Comparison of ENCODE assay signal across 12 mouse cellular contexts in the genomic region with DNA sequence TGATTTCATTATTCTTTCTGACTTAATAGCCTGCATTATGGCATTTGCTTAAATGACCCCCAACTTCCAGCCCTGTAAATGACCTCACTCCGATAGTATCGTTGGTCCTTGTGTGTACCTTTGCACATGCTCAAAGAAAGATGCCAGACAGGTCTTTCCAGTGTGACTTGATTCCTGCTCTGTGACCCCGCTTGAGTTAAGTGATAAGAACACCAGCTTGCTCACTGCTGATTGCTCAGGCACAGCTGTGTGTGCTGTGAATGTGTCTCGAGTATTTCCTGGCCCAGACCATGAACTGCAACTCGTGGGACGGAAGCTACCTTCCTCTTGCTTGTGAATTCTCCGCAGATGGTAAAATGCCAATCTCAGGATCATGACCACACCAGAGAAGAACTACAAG. TPM values are rescaled to one million over a fixed set of nuclear protein-coding genes. Genes with fewer than 3 reads are reported as not detected.
DNase-seq lines count a peak whose midpoint lies in the region; ATAC-seq and TF ChIP-seq lines count a peak whose summit lies in the region.
"Had no signal": no experiment of that assay in that cellular context is flagged by ENCODE, and none has a peak within 500 bp of the region (broad histone marks: within the 10 kb centered on the region; RNA-seq: fewer than 3 reads in every experiment).

No protein-coding gene starts in this region.

- WGBS in kidney, adult 2 months, result 53% methylated on average over 7 of the region's 7 CpGs
- WGBS in liver, embryonic 13.5 days (ENCODE audit: insufficient replicate concordance), result 16% methylated on average over 7 of the region's 7 CpGs
- WGBS in small intestine, adult 2 months, result 24% methylated on average over 7 of the region's 7 CpGs

- H3K4me3 ChIP-seq in kidney, adult 2 months (ENCODE audit: insufficient read depth, low read depth, low read length), result no peak overlapping the region
- H3K4me3 ChIP-seq in erythroblast, embryonic 14.5 days (replicated peaks), result peak overlapping the region; percentile 28
- H3K4me3 ChIP-seq in liver, embryonic 13.5 days (replicated peaks), result peak overlapping the region; percentile 39; the same call in 1 of the 2 replicates
- H3K4me3 ChIP-seq in small intestine, adult 2 months (ENCODE audit: low read depth, low read length), result no peak overlapping the region
- H3K4me3 ChIP-seq: embryonic facial prominence, embryonic 15.5 days; hindbrain, embryonic 13.5 days; limb, embryonic 12.5 days had no signal

- peak; percentile 47 for DNase-seq in kidney, adult 2 months
- DNase-seq in kidney, adult 18-20 months, result no peak
- peak; percentile 59 for DNase-seq in liver, embryonic 13.5 days
- DNase-seq in layer of hippocampus, postnatal 14 days (ENCODE audit: low spot score in 2 of 2), result no peak
- no peak for DNase-seq in thymus, postnatal 36 days
- no peak for DNase-seq in left cerebral cortex, adult 9 months (ENCODE audit: low spot score in 2 of 2)
- DNase-seq: cerebellum, adult 11-12 months had no signal

- 0 out of 2 replicates have a peak, but pooled peaks cover 2% of the 10 kb centered on the region for H3K36me3 ChIP-seq in kidney, adult 2 months (ENCODE audit: control insufficient read depth, insufficient read depth, low read length)
- H3K36me3 ChIP-seq in erythroblast, embryonic 14.5 days (ENCODE audit: control insufficient read depth), result peaks cover 56% of the 10 kb centered on the region
- H3K36me3 ChIP-seq in liver, embryonic 13.5 days, result peaks cover 31% of the 10 kb centered on the region
- H3K36me3 ChIP-seq in small intestine, adult 2 months (ENCODE audit: control insufficient read depth, insufficient read depth, low read length), result peaks cover 22% of the 10 kb centered on the region

- H3K4me2 ChIP-seq in liver, embryonic 13.5 days, result peak overlapping the region; percentile 69
- H3K4me2 ChIP-seq: embryonic facial prominence, embryonic 15.5 days; hindbrain, embryonic 13.5 days; limb, embryonic 12.5 days had no signal

- peak overlapping the region; percentile 65; the same call in 1 of the 2 replicates for H3K9ac ChIP-seq in liver, embryonic 13.5 days
- H3K9ac ChIP-seq: embryonic facial prominence, embryonic 15.5 days; hindbrain, embryonic 13.5 days; limb, embryonic 12.5 days had no signal

- no peaks in the 10 kb centered on the region for H3K4me1 ChIP-seq in kidney, adult 2 months (ENCODE audit: control insufficient read depth, insufficient read depth, low read length)
- H3K4me1 ChIP-seq in erythroblast, embryonic 14.5 days (ENCODE audit: control insufficient read depth), result peaks cover 75% of the 10 kb centered on the region
- peaks cover 78% of the 10 kb centered on the region for H3K4me1 ChIP-seq in liver, embryonic 13.5 days (replicated peaks)
- H3K4me1 ChIP-seq in small intestine, adult 2 months (ENCODE audit: control insufficient read depth, insufficient read depth, insufficient read length, low read length), result peaks cover 20% of the 10 kb centered on the region

- H3K27me3 ChIP-seq in kidney, adult 2 months (replicated peaks; ENCODE audit: control insufficient read depth, insufficient read depth, low read length), result no peaks in the 10 kb centered on the region
- no peaks in the 10 kb centered on the region for H3K27me3 ChIP-seq in erythroblast, embryonic 14.5 days (ENCODE audit: control insufficient read depth)
- H3K27me3 ChIP-seq in liver, embryonic 13.5 days, result no peaks in the 10 kb centered on the region
- H3K27me3 ChIP-seq in small intestine, adult 2 months (ENCODE audit: control insufficient read depth, insufficient read depth, low read length), result no peaks in the 10 kb centered on the region
- H3K27me3 ChIP-seq: embryonic facial prominence, embryonic 15.5 days; hindbrain, embryonic 13.5 days; limb, embryonic 12.5 days had no signal

- peak; percentile 66 for ATAC-seq in liver, embryonic 13.5 days (ENCODE audit: low read depth)

- peak overlapping the region; percentile 49; the same call in 1 of the 2 replicates for H3K27ac ChIP-seq in kidney, adult 2 months (ENCODE audit: insufficient read depth, low read depth, low read length)
- H3K27ac ChIP-seq in liver, embryonic 13.5 days, result peak overlapping the region; percentile 98
- peak overlapping the region; percentile 98 for H3K27ac ChIP-seq in small intestine, adult 2 months (ENCODE audit: insufficient read depth, low read depth, low read length)
- H3K27ac ChIP-seq: embryonic facial prominence, embryonic 15.5 days; hindbrain, embryonic 13.5 days; limb, embryonic 12.5 days had no signal

- no peaks in the 10 kb centered on the region for H3K9me3 ChIP-seq in erythroblast, embryonic 14.5 days (ENCODE audit: control insufficient read depth, low read length)
- H3K9me3 ChIP-seq in liver, embryonic 13.5 days (replicated peaks), result no peaks in the 10 kb centered on the region
- H3K9me3 ChIP-seq: embryonic facial prominence, embryonic 15.5 days; hindbrain, embryonic 13.5 days; limb, embryonic 12.5 days had no signal

- TF ChIP-seq CTCF in kidney, adult 2 months (conservative IDR thresholded peaks at IDR 0.05; ENCODE audit: insufficient read depth, insufficient read length, low read depth, low read length), result no peak
- no peak for TF ChIP-seq CTCF in small intestine, adult 2 months (IDR thresholded peaks at IDR 0.05; ENCODE audit: extremely low read depth, insufficient read length, insufficient replicate concordance, low read depth, low read length)

- no peak for TF ChIP-seq POLR2A in kidney, adult 2 months (IDR thresholded peaks at IDR 0.05; ENCODE audit: low read depth, low read length)
- TF ChIP-seq POLR2A in small intestine, adult 2 months (IDR thresholded peaks at IDR 0.05; ENCODE audit: low read depth, low read length), result no peak

RNA-seq across cellular contexts. Expression of a gene that starts 2.6 kb away (rescaled TPM):
- polyA plus RNA-seq in kidney, adult 2 months (2012; rRNA removed), result 0.11 and 0.14 TPM in 2 replicates
- 0.76 and 0.82 TPM in 2 replicates for polyA plus RNA-seq in erythroblast, embryonic 14.5 days (2012)
- polyA plus RNA-seq in liver, embryonic 13.5 days (2015; fragmentation: Nextera tagmentation; extraction: Ambion mirVana), result 69.1 and 79.8 TPM in 2 replicates
- 0.37 and 0.65 TPM in 2 replicates for polyA plus RNA-seq in small intestine, adult 2 months (2012; rRNA removed)
- total RNA-seq in layer of hippocampus, postnatal 14 days (2021), result under 1 TPM; 0.81 to 0.97 TPM

RNA-seq across cellular contexts. Expression of a gene that starts 22.6 kb away (rescaled TPM):
- 18.0 and 19.6 TPM in 2 replicates for polyA plus RNA-seq in kidney, adult 2 months (2012; rRNA removed)
- 0.20 and 0.32 TPM in 2 replicates for polyA plus RNA-seq in erythroblast, embryonic 14.5 days (2012)
- 3.4 and 3.8 TPM in 2 replicates for polyA plus RNA-seq in liver, embryonic 13.5 days (2015; fragmentation: Nextera tagmentation; extraction: Ambion mirVana)
- polyA plus RNA-seq in small intestine, adult 2 months (2012; rRNA removed), result 25.3 and 56.3 TPM in 2 replicates
- total RNA-seq in layer of hippocampus, postnatal 14 days (2021), result 10 to 100 TPM; 20.2 to 20.3 TPM

RNA-seq across cellular contexts. Expression of a gene that starts 41.6 kb away (rescaled TPM):
- 8.7 and 9.9 TPM in 2 replicates for polyA plus RNA-seq in kidney, adult 2 months (2012; rRNA removed)
- 0.81 TPM in 2 replicates for polyA plus RNA-seq in erythroblast, embryonic 14.5 days (2012)
- polyA plus RNA-seq in liver, embryonic 13.5 days (2015; fragmentation: Nextera tagmentation; extraction: Ambion mirVana), result 1.3 TPM in 2 replicates
- 11.4 and 27.3 TPM in 2 replicates for polyA plus RNA-seq in small intestine, adult 2 months (2012; rRNA removed)
- 10 to 100 TPM; 35.8 to 43.8 TPM for total RNA-seq in layer of hippocampus, postnatal 14 days (2021)

Comparison
In these comparisons a context has a peak if more than half of its experiments do, and no peak if none do; other contexts are left out.
1. DNase-seq: peak in kidney, adult 2 months (single experiment) and liver, embryonic 13.5 days (single experiment); none in kidney, adult 18-20 months (single experiment), layer of hippocampus, postnatal 14 days (0 of 2), thymus, postnatal 36 days (0 of 2) and left cerebral cortex, adult 9 months (0 of 2).
2. H3K4me3 ChIP-seq: peak in erythroblast, embryonic 14.5 days (single experiment) and liver, embryonic 13.5 days (single experiment); none in kidney, adult 2 months (single experiment) and small intestine, adult 2 months (single experiment).
3. RNA of a gene that starts 2.6 kb away (polyA plus RNA-seq): 69.1 to 79.8 TPM in liver, embryonic 13.5 days; 0.76 to 0.82 TPM in erythroblast, embryonic 14.5 days, 0.37 to 0.65 TPM in small intestine, adult 2 months and 0.11 to 0.14 TPM in kidney, adult 2 months; every median in the first group is over 10 times any median in the second.
4. Peak in every context shown above with its lines, with median percentiles within 50 percentile points of each other: H3K27ac ChIP-seq.